Mouse (Mus musculus) adrenal gland, postnatal 36 days (tissue): Measurements from ENCODE around the gene Clec4f. TPM values are rescaled to one million over a fixed set of nuclear protein-coding genes. Genes with fewer than 3 reads are reported as not detected.
A peak's percentile ranks its signal among the peaks of the same experiment; 100 is the strongest.
"Not testable (repeated sequence)": the region's sequence is repeated elsewhere in the genome, so short reads cannot be mapped to it uniquely, and the experiment has no call there.

ENCODE experiments used
- DNase-seq, 2 experiments: peaks; one replicate each; pipeline ENCODE4 v3.0.0; 2021; ENCODE audit warnings: mixed read lengths in 1 of 2
- long read RNA-seq, 2 experiments: library from polyadenylated mRNA; stranded (forward); transcript quantifications; one replicate each; pipeline ENCODE4 v2.0.0; 2021; ENCODE audit warnings: borderline sequencing depth in 2 of 2
- total RNA-seq, 2 experiments: library from RNA; stranded (reverse); gene quantifications; 2 replicates each; pipeline ENCODE4 v1.2.3; 2021

Gene Clec4f
- total RNA-seq = not detected
- long read RNA-seq, experiment 1 = 0 reads
- long read RNA-seq, experiment 2, partial matches to known transcripts = 0 of 1 reads
- long read RNA-seq, experiment 2, other reads (novel, unspliced or antisense) = 0 of 1 reads

- no peak for DNase-seq
These were observed at the start of gene Clec4f for GRCm38 (mm10) chr6:83656087-83656486. Clec4f (minus strand) TSS chr6:83656187.

GRCm38 (mm10) chr6:83704701-83705100 is 48.7 kb upstream of the Clec4f start:
- DNase-seq = no peak

GRCm38 (mm10) chr6:83704294-83704693 is 48.3 kb upstream of the Clec4f start:
- no peak for DNase-seq

GRCm38 (mm10) chr6:83703722-83704078 is 47.7 kb upstream of the Clec4f start:
- no peak for DNase-seq

GRCm38 (mm10) chr6:83703000-83703721 is 47.2 kb upstream of the Clec4f start:
- DNase-seq = no peak

- DNase-seq = no peak
These were observed 46.4 kb upstream of the Clec4f start for GRCm38 (mm10) chr6:83702146-83702999.

- no peak for DNase-seq
These were observed 45.0 kb upstream of the Clec4f start for GRCm38 (mm10) chr6:83701001-83701400.

- DNase-seq = no peak
These were observed 44.0 kb upstream of the Clec4f start for GRCm38 (mm10) chr6:83699971-83700370.

- DNase-seq = no peak
These were observed 41.9 kb upstream of the Clec4f start for GRCm38 (mm10) chr6:83697932-83698331.

- DNase-seq = no peak
These were observed 40.7 kb upstream of the Clec4f start for GRCm38 (mm10) chr6:83696684-83697083.

GRCm38 (mm10) chr6:83695731-83696130 is 39.7 kb upstream of the Clec4f start:
- no peak for DNase-seq

GRCm38 (mm10) chr6:83693835-83694234 is 37.8 kb upstream of the Clec4f start:
- DNase-seq = peak; percentile 40 to 76

- no peak for DNase-seq
These were observed 37.0 kb upstream of the Clec4f start for GRCm38 (mm10) chr6:83692962-83693361.

- DNase-seq = no peak
These were observed 34.9 kb upstream of the Clec4f start for GRCm38 (mm10) chr6:83690936-83691335.

- DNase-seq = peak; percentile 43 to 47
These were observed 34.3 kb upstream of the Clec4f start for GRCm38 (mm10) chr6:83690277-83690676.

GRCm38 (mm10) chr6:83689374-83689773 is 33.4 kb upstream of the Clec4f start:
- DNase-seq = no peak

- DNase-seq = no peak
These were observed 21.8 kb upstream of the Clec4f start, which contains the start of gene Cd207 for GRCm38 (mm10) chr6:83677757-83678156. Cd207 (minus strand) TSS chr6:83677857.

GRCm38 (mm10) chr6:83673395-83673794 is 17.4 kb upstream of the Clec4f start:
- peak; percentile 77 to 85 for DNase-seq

GRCm38 (mm10) chr6:83665009-83665408 is 9.0 kb upstream of the Clec4f start:
- no peak for DNase-seq

- no peak for DNase-seq
These were observed 4.8 kb upstream of the Clec4f start for GRCm38 (mm10) chr6:83660821-83661220.

- DNase-seq = no peak
These were observed 9.3 kb downstream of the Clec4f start for GRCm38 (mm10) chr6:83646715-83647114.

GRCm38 (mm10) chr6:83635329-83635728 is 20.7 kb downstream of the Clec4f start:
- no peak for DNase-seq

GRCm38 (mm10) chr6:83634631-83635030 is 21.4 kb downstream of the Clec4f start:
- not testable (repeated sequence) for DNase-seq
